Mouse (Mus musculus) E14TG2a.4 (cell line): ENCODE measurements at regions not wholly inside any gene's neighbourhood (a gene's known extent, or its start where the extent isn't known, plus 50 kb on each side); places are given as distances from the start of the nearest gene placed in this dataset.

Experiments
- CTCF ChIP-seq: conservative IDR thresholded peaks from 2 replicates; pipeline ENCODE4 v1.5.1; 2014; ENCODE audit warnings: low read length
- NANOG ChIP-seq: IDR thresholded peaks from 2 replicates; pipeline ENCODE4 v1.6.1; 2014; ENCODE audit warnings: borderline replicate concordance, low read length, mixed read lengths
- POU5F1 ChIP-seq: IDR thresholded peaks from 2 replicates; pipeline ENCODE4 v1.6.1; 2014; ENCODE audit warnings: low read length, borderline replicate concordance

DNA sequence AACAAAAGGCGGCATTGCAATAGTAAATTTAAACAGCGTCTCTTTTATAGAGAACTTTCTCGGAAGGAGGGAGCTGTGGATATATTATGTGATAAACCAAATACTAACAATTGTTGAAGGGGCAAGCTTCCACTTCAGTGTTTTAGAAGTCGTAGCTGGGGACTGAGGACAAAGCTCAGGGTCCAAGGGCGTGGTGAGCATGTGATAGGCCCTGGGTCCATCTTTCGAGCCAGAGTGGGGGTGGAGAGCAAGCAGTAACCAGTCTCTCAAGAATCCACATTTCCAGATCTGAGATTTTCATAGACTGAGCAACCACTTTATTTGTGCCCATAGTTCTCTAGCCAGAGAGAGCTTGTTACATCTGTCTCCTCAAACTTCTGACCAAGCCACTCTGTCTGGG lies 356.1 kb downstream of the Fgf9 start:
- TF ChIP-seq CTCF (no peak), NANOG (no peak), POU5F1 (no peak)
